Mouse (Mus musculus): Measurements from ENCODE around the gene Izumo1r. TPM values are rescaled to one million over a fixed set of nuclear protein-coding genes. Genes with fewer than 3 reads are reported as not detected.

Gene Izumo1r
- polyA plus RNA-seq, 1 experiment from 2014 or later = not detected

- no peak overlapping the region for H3K9ac ChIP-seq
- H3K27me3 ChIP-seq = no peaks in the 10 kb centered on the region
- H3K27ac ChIP-seq (replicated peaks) = no peak overlapping the region
- 0% methylated on average over 1 of the region's 1 CpGs for WGBS (ENCODE audit: insufficient replicate concordance)
- H3K4me3 ChIP-seq (replicated peaks) = no peak overlapping the region
- no peak for ATAC-seq (ENCODE audit: insufficient read depth)
- no peak overlapping the region for H3K4me2 ChIP-seq
- H3K9me3 ChIP-seq (replicated peaks) = no peaks in the 10 kb centered on the region
- H3K4me1 ChIP-seq (replicated peaks) = no peaks in the 10 kb centered on the region
- H3K36me3 ChIP-seq (replicated peaks) = no peaks in the 10 kb centered on the region
Measured at GRCm38 (mm10) chr9:14926593-14926992, 22.8 kb upstream of the Izumo1r start.

- H3K4me3 ChIP-seq (replicated peaks) = no peak overlapping the region
- no peak overlapping the region for H3K4me2 ChIP-seq
- no peaks in the 10 kb centered on the region for H3K4me1 ChIP-seq (replicated peaks)
- no peaks in the 10 kb centered on the region for H3K36me3 ChIP-seq (replicated peaks)
- 31% methylated on average over 4 of the region's 4 CpGs for WGBS (ENCODE audit: insufficient replicate concordance)
- no peak overlapping the region for H3K27ac ChIP-seq (replicated peaks)
- no peak for ATAC-seq (ENCODE audit: insufficient read depth)
- H3K9me3 ChIP-seq (replicated peaks) = no peaks in the 10 kb centered on the region
- H3K9ac ChIP-seq = no peak overlapping the region
- H3K27me3 ChIP-seq = no peaks in the 10 kb centered on the region
Measured at GRCm38 (mm10) chr9:14923625-14924024, 19.9 kb upstream of the Izumo1r start.

GRCm38 (mm10) chr9:14921971-14922560 is 18.3 kb upstream of the Izumo1r start:
- no peak for ATAC-seq (ENCODE audit: insufficient read depth)
- no peaks in the 10 kb centered on the region for H3K4me1 ChIP-seq (replicated peaks)
- no peaks in the 10 kb centered on the region for H3K36me3 ChIP-seq (replicated peaks)
- H3K27me3 ChIP-seq = no peaks in the 10 kb centered on the region
- no peaks in the 10 kb centered on the region for H3K9me3 ChIP-seq (replicated peaks)
- no peak overlapping the region for H3K4me2 ChIP-seq
- H3K27ac ChIP-seq (replicated peaks) = no peak overlapping the region
- H3K4me3 ChIP-seq (replicated peaks) = no peak overlapping the region
- WGBS (ENCODE audit: insufficient replicate concordance) = 32% methylated on average over 1 of the region's 1 CpGs
- no peak overlapping the region for H3K9ac ChIP-seq

GRCm38 (mm10) chr9:14921254-14921653 is 17.5 kb upstream of the Izumo1r start:
- Histone ChIP-seq H3K4me3 (replicated peaks) (no peak overlapping the region), H3K9me3 (replicated peaks) (no peaks in the 10 kb centered on the region), H3K36me3 (replicated peaks) (no peaks in the 10 kb centered on the region), H3K4me2 (no peak overlapping the region), H3K27me3 (no peaks in the 10 kb centered on the region), H3K9ac (no peak overlapping the region), H3K4me1 (replicated peaks) (no peaks in the 10 kb centered on the region), H3K27ac (replicated peaks) (no peak overlapping the region)
- WGBS (ENCODE audit: insufficient replicate concordance) = 46% methylated on average over 4 of the region's 4 CpGs
- ATAC-seq (ENCODE audit: insufficient read depth) = no peak

DNA sequence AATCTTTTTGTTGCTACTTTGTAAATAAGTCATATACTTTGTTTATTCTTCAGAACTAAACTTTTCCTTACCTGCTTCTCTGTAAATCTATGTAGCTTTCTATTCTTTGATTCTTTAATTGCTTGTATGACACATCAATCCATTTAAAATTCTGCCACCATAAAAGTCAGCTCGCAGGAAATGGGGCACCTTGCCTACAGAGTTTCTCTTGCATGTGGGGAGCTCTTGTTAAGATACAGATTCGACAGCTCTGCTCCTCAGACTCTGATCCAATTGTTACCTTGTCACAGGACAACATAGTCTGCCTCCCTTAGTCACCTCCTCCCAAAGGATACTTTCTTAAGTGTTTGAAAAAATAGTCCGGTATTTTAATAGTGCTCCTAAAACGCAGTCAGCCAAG is 16.9 kb upstream of the Izumo1r start:
- Histone ChIP-seq H3K9ac (no peak overlapping the region), H3K36me3 (replicated peaks) (no peaks in the 10 kb centered on the region), H3K27me3 (no peaks in the 10 kb centered on the region), H3K4me3 (replicated peaks) (no peak overlapping the region), H3K4me1 (replicated peaks) (no peaks in the 10 kb centered on the region), H3K4me2 (no peak overlapping the region), H3K9me3 (replicated peaks) (no peaks in the 10 kb centered on the region), H3K27ac (replicated peaks) (no peak overlapping the region)
- WGBS (ENCODE audit: insufficient replicate concordance) = 53% methylated on average over 4 of the region's 4 CpGs
- no peak for ATAC-seq (ENCODE audit: insufficient read depth)

- Histone ChIP-seq H3K9ac (no peak overlapping the region), H3K4me3 (replicated peaks) (no peak overlapping the region), H3K9me3 (replicated peaks) (no peaks in the 10 kb centered on the region), H3K36me3 (replicated peaks) (no peaks in the 10 kb centered on the region), H3K4me1 (replicated peaks) (no peaks in the 10 kb centered on the region), H3K27ac (replicated peaks) (no peak overlapping the region), H3K27me3 (no peaks in the 10 kb centered on the region), H3K4me2 (no peak overlapping the region)
- no peak for ATAC-seq (ENCODE audit: insufficient read depth)
- WGBS (ENCODE audit: insufficient replicate concordance) = 59% methylated on average over 5 of the region's 5 CpGs
Measured at GRCm38 (mm10) chr9:14918825-14919668, 15.3 kb upstream of the Izumo1r start.

DNA sequence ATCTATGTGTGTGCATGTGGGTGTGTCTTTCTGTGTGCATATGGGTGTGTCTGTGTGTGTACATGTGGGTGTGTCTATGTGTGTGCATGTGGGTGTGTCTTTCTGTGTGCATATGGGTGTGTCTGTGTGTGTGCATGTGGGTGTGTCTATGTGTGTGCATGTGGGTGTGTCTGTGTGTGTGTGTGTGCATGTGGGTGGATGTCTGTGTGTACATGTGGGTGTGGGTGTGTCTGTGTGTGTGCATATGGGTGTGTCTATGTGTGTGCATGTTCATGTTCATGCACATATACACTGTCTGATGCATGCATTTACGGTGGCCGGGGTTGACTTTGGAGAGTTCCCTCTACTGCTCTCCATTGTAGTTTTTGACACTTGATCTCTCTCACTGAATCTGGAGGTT is 13.9 kb upstream of the Izumo1r start:
- no peak for ATAC-seq (ENCODE audit: insufficient read depth)
- H3K4me3 ChIP-seq (replicated peaks) = no peak overlapping the region
- H3K9me3 ChIP-seq (replicated peaks) = no peaks in the 10 kb centered on the region
- H3K36me3 ChIP-seq (replicated peaks) = no peaks in the 10 kb centered on the region
- H3K27me3 ChIP-seq = no peaks in the 10 kb centered on the region
- H3K9ac ChIP-seq = no peak overlapping the region
- H3K4me2 ChIP-seq = no peak overlapping the region
- H3K27ac ChIP-seq (replicated peaks) = no peak overlapping the region
- 74% methylated on average over 2 of the region's 2 CpGs for WGBS (ENCODE audit: insufficient replicate concordance)
- no peaks in the 10 kb centered on the region for H3K4me1 ChIP-seq (replicated peaks)

DNA sequence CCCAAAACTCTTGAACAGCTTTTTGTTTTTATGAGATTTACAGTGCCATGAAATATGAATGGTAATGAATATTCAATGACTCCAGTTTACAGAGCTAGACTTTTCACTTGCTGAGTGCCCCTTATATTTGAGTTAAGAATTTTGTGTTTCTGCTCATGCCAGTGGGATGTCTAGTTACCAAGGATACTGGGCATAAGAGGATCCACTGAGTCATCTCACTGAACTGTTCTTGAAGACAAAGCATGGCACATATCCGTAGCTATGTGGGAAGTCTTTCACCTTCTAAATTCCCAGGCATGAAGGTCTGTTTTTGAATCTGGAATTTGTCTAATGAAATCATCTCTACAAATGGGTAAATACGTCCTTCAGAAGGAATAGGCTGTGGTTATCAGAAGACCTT is 8.3 kb upstream of the Izumo1r start:
- H3K4me2 ChIP-seq = no peak overlapping the region
- H3K36me3 ChIP-seq (replicated peaks) = no peaks in the 10 kb centered on the region
- no peaks in the 10 kb centered on the region for H3K27me3 ChIP-seq
- H3K27ac ChIP-seq (replicated peaks) = no peak overlapping the region
- 45% methylated on average over 2 of the region's 2 CpGs for WGBS (ENCODE audit: insufficient replicate concordance)
- no peaks in the 10 kb centered on the region for H3K4me1 ChIP-seq (replicated peaks)
- H3K4me3 ChIP-seq (replicated peaks) = no peak overlapping the region
- no peaks in the 10 kb centered on the region for H3K9me3 ChIP-seq (replicated peaks)
- H3K9ac ChIP-seq = no peak overlapping the region
- ATAC-seq (ENCODE audit: insufficient read depth) = no peak

- Histone ChIP-seq H3K4me2 (no peak overlapping the region), H3K27me3 (no peaks in the 10 kb centered on the region), H3K4me1 (replicated peaks) (no peaks in the 10 kb centered on the region), H3K4me3 (replicated peaks) (no peak overlapping the region), H3K27ac (replicated peaks) (no peak overlapping the region), H3K9me3 (replicated peaks) (no peaks in the 10 kb centered on the region), H3K9ac (no peak overlapping the region), H3K36me3 (replicated peaks) (no peaks in the 10 kb centered on the region)
- ATAC-seq (ENCODE audit: insufficient read depth) = no peak
- 59% methylated on average over 5 of the region's 5 CpGs for WGBS (ENCODE audit: insufficient replicate concordance)
Measured at GRCm38 (mm10) chr9:14909981-14910380, 6.2 kb upstream of the Izumo1r start.

DNA sequence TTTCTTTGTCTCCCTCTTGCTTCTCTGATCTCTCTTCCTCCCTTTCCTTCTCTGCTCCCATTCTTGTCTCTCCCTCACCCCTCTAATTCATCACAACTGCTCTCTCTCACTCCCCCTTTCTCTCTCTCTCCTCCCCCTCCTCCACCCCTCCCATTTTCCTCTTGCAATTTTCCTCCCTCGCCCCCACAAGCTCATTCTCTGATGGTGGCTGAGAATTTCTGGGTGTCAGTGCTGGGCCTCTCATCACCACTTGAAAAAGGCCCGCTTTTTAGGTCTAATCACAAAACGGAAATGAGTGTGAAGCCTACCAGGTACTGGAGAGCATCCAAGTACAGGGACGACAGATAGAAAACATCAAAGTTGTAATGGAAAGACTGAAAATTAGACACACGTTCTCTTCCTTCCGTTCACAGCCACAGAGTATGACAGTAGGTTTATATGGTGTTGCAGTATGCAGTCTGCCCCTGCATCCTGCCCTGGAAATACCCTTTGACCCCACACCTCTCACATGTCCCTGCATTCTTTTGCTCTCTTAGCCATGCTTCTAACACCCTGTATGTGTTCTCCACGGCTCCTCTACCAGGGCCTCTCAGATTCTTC is 4.2 kb upstream of the Izumo1r start:
- Histone ChIP-seq H3K9ac (no peak overlapping the region), H3K4me2 (no peak overlapping the region), H3K36me3 (replicated peaks) (no peaks in the 10 kb centered on the region), H3K9me3 (replicated peaks) (no peaks in the 10 kb centered on the region), H3K4me1 (replicated peaks) (no peaks in the 10 kb centered on the region), H3K4me3 (replicated peaks) (no peak overlapping the region), H3K27ac (replicated peaks) (no peak overlapping the region), H3K27me3 (no peaks in the 10 kb centered on the region; the same call in 1 of the 2 replicates)
- WGBS (ENCODE audit: insufficient replicate concordance) = 52% methylated on average over 7 of the region's 7 CpGs
- ATAC-seq (ENCODE audit: insufficient read depth) = no peak

DNA sequence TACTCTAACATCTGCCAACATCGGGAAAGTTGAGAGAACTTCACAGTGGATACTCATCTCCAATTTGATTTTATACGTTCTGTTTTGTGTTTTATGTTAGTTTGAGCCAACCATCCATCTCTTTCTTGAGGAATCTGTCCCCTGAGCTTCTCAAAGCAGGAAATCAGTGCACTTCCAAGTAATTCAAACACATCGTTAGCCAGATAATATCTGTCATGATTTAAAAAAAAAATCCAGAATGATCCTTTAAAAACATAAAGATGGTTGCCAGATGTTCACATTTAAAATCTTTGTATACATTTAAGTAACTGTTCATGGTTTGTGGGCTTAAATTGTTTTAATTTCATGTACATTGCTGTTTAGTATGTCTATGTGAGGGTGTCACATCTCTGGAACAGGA is 2.2 kb upstream of the Izumo1r start:
- H3K9me3 ChIP-seq (replicated peaks) = no peaks in the 10 kb centered on the region
- H3K4me2 ChIP-seq = no peak overlapping the region
- ATAC-seq (ENCODE audit: insufficient read depth) = no peak
- no peaks in the 10 kb centered on the region for H3K4me1 ChIP-seq (replicated peaks)
- H3K4me3 ChIP-seq (replicated peaks) = no peak overlapping the region
- H3K9ac ChIP-seq = no peak overlapping the region
- 53% methylated on average over 3 of the region's 3 CpGs for WGBS (ENCODE audit: insufficient replicate concordance)
- H3K36me3 ChIP-seq (replicated peaks) = no peaks in the 10 kb centered on the region
- H3K27ac ChIP-seq (replicated peaks) = no peak overlapping the region
- H3K27me3 ChIP-seq = no peaks in the 10 kb centered on the region; the same call in 1 of the 2 replicates

All from liver, embryonic 15.5 days (tissue).